Mouse (Mus musculus) right cerebral cortex, adult 2 months (tissue): ENCODE results near the gene Gm45799.

ENCODE experiments used
- DNase-seq, 2 experiments: peaks; one replicate each; pipeline ENCODE4 v3.0.0; 2021 to 2022; ENCODE audit warnings: low spot score in 2 of 2

The Gm45799 gene

DNA sequence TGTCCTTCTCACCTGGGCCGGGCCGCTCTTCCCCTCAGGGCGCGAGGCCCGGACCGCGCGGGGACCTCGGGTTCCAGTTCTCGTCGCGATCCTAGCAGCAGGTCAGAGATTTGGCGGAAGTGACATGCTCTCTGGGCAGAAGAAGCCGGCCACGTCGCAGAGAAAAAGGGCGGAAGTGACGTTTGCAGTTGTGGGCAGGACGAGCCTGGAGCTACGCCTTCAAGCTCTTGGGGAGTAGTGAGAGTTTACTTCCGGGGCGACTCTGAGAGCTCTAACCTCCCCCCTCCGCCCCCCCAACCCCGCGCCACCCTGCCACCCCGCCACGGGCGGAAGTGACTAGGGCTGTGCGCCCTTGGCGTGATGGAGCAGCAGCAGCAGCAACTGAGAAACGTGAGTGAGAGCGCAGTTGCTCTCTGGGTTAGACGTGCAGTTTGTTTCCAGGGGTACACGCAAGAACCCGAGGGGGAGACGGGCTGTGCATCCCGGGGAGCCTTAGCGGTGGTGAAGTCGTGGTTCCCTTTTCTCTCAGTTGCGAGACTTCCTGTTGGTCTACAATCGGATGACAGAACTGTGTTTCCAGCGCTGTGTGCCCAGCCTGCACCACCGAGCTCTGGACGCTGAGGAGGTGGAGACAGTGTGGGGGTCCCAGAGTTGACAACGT, at the start of gene Gm45799, which contains the start of gene Arfip2:
Gene Gm45799 (plus strand): TSS at position 320 of the 661 bp plus-strand sequence.
Gene Arfip2 (minus strand): TSS at position 184 of the 661 bp plus-strand sequence.
- DNase-seq = peak; percentile 98 to 99

DNA sequence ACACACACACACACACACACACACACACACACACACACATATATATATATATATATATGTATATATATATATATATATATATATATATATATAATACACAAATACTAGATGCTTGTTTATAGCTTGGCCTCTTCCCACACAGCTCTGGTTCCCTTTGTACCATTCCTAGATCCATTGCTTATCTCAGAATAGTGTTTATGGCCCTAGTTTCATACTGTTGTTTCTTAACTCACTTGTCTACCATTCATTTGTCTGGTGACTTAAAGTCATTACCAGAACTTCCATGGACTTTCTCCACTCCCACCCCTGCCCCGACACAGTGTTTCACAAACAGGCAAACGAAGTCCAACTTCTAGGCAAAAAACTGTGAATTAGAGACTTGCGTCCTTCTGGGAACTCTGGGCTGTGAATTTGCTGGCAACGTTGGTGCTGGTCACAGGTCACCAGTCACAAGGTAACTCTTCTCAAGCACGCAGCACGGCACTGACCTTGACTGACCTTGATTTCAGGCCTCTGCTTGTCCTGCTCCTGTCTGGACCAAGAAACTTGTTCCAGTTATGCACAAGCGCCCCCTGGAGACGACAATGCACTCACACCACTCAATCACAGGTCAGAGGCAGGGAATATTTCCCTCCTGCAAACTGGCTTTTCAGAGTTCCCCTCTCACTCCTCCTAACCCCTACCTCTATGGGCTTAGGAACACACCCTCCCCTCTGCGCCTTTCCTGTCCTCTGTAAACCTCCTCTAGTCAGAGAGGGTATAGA, 37.3 kb upstream of the Gm45799 start:
- DNase-seq = peak; percentile 75 to 77

DNA sequence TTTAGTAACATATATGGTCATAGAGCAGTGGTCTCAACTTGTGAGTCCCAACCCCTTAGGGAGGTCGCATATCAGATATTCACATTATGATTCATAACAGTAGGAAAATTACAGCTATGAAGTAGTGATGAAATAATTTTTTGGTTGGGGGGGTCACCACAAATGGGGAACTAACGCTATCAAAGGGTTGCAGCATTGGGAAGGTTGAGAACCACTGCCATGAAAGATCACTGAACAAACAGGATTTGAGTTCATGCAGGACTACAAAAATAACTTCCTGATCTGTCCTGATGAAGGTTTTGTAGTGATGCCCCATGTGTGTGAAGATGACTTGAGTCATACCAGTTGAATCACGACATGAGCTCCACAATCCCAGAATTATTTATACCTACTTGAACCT, 31.9 kb upstream of the Gm45799 start:
- DNase-seq = no peak

DNA sequence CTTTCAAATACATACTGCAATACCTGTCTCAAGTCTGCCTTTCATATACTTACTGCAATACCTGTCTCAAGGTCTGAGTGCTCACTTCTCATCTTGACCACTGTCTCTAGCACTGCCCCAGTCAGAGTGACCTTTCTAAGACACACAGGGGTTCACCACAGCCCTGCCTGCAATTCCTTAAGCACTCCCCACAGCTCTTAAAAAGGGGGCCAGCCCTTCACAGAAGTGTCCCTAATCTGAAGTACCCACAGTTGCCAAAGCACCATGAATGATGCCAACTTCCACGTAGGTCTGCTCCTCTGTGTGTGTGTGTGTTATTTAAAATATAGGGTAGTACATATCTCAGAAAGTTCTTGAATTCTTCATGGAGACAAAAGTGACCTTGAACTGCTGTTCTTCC, 28.6 kb upstream of the Gm45799 start:
- no peak for DNase-seq

DNA sequence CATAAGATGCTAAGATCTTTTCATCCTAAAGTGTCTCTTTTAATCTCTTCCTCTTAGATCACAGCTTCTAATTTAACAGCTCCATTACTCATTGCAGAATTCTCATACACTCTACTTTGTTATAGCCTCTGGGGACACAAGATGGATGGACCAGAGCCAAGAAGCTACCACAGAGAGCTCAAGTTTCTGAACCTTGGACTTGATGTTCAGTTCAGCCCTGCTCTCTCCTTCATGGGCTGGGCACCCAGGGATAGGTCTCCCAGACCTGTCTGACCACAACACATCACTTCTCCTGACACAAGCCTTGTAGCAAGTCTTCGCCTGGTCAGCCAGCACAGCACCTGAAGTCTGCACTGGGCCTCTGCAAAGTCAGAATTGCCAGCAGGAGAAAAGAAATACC, 26.0 kb upstream of the Gm45799 start:
- DNase-seq = no peak

DNA sequence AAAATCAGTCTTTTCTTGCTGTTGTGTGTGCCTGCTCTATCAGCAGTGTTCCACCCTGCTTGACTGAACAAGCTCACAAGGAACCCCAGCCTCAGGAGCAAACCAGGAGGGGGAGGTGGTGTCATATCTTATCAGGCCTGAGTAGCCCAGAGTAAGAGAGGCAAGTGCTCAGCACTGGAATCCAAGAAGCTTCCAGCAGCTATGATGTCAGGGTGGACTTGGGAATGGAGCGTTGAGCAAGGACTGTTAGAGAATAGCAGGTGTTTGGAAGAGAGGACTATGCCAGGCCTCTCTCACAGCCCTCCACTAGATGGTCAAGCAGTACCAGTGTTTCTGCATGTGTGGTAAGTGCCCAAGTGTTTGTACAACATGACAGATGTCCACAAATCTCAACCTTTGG, 24.6 kb upstream of the Gm45799 start:
- no peak for DNase-seq

DNA sequence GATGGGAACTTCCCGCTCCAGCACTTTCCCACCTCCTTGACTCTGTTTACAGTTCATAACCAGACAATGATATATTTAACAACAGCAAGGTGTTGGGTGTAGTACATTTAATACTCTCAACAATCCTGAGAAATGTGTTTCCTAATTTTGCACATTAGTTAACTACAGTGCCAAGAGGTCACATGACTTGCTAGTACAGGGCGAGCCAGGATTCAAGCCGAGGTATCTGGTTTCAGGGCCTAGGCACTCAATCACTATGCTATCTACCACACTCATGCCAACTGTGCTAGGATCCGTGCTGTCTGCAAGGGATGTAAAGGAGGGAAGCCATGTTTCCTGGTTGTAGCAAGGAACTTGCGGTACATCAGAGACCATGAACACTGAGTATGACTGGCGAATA, 23.8 kb upstream of the Gm45799 start:
- no peak for DNase-seq

DNA sequence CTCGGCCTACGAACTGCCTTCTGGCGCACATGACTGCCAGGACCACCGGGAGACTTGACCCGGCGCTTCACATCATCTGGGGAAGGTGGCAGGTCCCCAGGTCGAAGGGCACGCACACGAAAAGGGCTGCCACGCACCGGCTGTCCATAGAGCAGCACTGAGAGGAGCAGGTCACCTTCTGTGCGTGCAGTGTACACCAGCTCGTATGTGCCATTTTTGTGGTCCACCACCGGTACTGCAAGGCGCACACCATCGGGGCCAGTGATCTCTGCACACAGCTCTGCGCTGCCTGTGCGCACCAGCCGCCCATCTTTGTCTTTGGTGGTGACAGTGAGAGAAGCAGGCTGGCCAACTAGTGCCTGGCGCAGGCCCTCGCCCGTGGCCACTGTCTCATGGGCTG, 22.5 kb upstream of the Gm45799 start:
- no peak for DNase-seq

DNA sequence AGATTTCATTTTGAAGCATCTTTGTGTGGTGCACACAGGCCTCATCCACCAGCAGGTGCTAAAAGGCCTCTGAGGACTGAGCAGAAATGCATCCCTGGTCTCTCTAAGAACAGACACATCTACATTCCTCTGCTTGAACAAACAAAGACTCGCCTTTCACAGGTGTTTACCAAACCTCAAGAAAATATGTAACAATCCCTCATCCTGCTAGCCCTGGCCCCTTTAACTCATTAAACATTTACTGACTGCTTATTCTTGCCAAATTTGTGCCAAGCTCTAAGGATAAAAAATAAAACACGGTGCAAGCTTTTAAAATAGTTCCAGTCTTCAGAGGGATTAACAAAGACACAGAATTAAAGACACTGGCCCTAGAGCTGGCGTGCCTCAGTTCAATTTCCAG, 20.7 kb upstream of the Gm45799 start:
- no peak for DNase-seq

DNA sequence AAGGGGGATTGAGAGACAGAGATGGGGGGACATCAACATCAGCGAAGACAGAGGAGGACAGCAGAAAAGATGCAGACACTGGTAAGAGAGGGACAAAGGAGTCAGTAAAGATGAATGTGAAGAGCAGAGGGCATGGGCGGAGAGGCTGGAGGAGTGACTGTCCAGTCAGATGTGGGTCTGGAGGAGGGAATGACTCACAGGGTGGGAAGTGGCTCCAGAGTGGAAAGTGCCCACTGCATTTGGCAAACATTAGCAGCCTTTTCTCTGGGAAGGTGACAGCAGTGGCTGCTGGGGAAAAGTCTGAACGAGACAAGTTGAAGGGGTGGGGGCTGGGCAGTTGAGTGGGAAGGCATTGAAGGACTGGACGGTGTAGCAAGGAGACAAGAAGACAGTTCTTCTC, 19.3 kb upstream of the Gm45799 start:
- peak; percentile 42 to 57 for DNase-seq

DNA sequence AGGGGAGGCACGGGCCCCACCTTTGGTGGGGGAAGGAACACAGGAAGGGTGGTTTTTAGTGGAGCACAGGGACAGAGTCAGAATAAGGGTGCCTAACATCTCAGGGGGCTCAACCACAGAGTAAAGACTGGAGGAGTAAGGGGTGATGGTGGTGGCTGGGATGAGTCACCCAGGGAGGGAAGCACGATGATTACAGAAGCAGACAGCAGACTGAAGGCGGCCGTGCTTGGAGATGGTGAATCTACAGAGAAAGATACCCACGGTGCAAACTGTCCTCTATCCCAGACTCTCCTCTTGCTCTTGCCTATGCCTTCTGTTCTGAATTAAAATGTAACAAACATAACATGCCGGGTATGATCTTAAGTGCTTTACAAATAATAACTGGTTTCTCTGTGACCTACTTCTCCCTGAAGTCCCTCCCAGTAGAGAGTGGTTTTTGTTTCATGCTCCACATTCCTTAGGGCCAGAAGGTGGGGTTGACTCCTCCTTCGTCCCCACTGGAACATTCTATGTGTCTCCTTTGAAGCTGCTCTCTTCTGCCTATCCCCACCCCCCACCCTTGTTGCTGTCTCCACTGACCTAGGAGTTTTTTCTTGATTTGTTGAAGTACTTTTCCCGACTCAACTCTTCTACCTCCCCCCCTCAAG, 18.6 kb upstream of the Gm45799 start:
- DNase-seq = peak; percentile 47 to 53

DNA sequence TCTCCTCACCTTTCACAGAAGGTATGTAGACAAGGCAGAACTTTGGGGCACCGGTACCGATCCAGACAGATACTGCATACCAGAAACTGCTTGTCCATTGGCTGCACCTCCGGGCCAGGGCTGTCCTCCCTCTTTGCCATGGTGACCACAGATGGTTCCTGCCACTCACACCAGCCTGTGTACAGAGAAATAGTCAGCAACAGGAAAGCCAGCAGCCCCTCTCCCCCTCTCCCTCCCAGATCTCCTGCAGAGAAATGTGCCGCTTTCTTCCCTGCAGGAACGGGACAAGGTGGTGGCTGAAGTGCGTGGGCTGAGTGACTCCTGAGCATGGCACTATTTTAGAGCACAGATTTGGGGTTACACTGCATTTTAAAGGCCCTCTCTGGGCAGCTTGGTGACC, 15.0 kb upstream of the Gm45799 start:
- no peak for DNase-seq

DNA sequence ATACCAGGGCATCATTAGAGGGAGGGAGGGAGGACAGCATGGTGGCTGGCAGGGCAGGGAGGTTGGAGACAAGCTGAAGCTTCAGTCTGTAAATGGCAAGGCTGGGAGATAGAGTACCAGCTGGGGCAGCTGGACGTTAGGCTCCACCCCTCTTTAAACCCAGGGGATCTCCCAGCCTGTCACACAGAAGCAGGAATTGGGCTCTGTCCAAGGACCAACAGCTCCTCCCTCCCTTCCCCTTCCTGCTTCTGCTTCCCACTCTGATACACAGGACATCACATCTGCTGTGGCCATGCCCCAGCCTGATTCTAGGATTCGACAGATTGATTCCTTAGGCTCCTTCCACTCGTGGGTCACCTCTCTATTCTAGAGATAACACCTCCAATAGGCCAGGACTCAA, 11.7 kb upstream of the Gm45799 start:
- DNase-seq = peak in 1 of 2 experiments; percentile 31

DNA sequence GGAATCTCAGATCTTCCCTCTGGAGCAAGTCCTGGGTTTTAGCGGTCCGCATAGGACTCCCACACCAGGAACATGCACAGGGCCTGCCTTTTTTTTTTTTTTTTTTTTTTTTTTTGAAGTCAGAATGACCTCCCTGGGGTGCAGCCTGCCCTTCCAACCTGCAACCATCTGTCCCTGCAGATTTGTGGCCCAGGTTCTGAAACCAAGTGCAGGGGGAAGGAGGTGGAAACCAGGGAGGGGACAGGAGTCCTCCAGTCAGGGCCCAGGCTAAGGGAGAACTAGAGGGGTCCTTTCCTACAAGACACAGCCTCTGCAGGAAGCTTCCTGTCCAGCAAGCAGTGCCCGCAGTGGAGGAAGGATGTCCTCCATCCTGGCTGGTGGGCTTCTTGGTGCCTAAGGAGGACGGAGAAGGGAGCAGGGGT, 7.8 kb upstream of the Gm45799 start:
- peak in 1 of 2 experiments; percentile 24 for DNase-seq

DNA sequence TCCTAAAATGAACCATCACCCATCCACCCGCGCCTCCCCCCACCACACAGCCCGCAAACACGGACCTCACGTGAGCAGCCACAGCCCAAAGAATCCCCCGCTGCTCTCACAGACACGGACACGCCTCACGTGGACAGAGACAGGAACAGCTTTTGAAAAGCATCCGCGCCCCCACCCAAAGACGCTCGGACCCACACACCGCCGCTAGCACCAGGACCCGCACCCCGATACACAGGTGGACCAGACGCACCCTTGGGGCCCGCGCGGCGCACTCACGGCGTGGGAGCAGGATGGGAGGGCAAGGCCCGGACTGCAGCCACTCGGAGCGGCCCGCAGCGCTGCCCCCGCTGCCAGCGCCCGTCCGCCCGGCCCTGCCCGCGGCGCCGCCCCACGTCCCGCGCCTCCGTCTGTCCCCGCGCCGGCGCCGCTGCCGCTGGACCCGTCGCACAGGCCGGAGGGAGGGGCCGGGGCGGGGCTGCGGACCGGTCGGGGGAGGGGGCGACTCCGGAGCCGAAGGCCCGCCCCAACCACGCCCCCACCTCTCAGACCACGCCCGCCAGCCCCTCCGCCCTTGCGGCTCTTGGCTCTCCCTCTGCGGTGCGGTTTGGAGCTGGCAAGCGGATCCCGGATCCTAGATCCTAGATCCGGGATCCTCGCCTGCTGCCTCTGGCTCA, 7.1 kb upstream of the Gm45799 start, which contains the start of gene Trim3:
Gene Trim3 (minus strand): TSS at position 445 of the 674 bp plus-strand sequence.
- DNase-seq = peak; percentile 84 to 88

DNA sequence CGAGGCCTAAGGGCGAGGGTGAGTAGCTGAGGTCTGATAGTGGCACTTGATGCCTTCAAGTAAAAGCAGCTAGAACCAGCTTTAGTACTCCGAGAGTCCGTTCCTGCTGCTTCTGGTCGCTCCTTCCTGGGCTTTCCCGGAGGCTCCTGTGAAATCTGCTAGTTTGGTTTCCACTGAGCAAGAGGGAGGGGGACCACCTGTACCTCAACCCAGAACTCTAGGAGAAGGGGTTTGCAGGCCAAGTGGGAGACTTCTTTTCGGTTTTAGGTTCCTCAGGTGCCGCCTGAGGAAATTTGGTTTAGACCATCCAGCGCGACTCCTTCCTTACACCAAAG, 6.6 kb upstream of the Gm45799 start:
- no peak for DNase-seq

DNA sequence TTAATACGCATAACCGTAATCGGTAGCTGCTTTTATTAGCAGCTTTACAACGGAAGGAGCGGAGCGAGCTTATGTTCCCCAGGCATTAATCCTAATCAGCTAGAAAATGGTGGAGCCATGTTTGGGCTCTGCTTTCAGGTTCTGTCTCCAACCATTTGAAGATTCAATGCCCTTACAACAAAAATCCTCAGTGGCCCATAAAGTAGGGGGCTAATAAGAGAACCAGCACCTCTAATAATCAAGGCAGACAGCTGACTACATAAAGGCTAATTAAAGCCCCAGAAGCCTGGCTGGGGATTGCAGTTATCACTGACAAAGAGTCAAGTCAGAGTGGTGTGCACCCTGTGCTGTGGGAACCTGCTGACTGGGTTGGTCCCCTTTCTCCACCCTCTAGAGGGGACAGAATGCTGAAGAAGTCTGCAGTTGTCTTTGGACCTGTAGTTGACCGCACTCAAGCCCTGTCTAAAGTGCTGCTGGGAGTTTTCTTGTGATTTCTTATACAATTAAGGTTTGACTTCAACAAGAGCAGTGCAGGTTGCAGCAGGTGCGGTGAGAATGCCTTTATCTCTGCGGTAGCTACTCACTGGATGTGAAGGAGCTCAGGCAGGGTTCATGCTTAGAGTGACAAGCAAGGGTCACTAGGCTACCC, 6.0 kb upstream of the Gm45799 start:
- DNase-seq = no peak

DNA sequence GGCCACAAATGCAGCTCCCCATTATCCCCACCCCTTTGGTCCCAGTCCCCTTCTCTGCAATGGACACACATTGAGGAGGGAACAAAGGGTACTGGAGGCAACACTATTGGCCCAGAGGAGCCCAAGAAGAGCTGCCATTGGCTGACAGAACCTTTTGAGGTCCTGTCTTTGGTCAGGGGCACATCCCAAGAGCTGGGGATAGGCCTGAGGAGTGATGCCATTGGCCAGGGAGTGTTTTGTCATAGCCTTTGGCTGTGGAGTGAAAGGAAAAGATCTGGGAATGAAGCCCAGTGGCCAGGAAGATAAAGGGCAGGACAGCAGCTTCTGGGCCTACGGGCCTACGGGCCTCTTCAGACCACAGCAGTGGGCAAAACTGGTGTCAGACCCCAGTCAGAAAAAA, 4.6 kb upstream of the Gm45799 start:
- no peak for DNase-seq

DNA sequence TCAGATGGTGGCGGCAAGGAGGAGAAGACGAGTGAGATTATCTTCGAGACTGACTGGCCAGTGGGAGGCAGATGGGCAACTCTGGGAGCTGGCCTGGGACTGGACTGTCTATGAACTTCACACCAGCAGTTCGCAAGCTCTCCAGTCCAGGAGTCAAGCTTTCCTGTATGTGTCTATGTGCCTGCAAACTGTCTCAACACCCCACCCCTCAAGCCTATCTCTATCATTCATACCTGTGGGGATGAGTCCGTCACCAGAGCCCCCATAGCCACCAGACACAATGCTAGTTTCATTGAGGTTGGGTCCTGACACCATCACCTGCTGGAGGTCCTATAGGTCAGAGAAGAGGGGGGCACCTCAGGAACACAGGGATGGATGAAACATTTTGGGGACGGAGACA, 1.6 kb upstream of the Gm45799 start:
- DNase-seq = no peak

DNA sequence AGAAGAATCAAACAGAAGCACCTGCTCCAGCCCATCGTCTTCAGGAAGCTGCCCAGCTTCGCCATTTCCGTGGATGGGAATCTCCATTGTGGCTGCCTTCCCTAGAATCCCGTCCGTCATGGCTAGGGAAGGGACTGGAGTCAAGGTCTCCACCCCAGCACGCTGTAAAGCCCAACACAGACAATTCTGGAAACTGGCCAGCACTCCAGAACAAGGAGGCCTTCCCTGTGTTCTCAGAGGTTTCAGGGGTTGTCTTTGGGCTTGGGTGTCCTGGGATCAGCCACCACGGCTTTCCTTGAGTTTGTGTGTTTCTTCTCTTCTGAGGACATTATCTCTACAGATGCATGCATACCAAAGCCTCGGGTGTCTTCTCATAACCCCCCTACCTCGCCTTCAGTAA, 1.0 kb upstream of the Gm45799 start:
- DNase-seq = no peak

DNA sequence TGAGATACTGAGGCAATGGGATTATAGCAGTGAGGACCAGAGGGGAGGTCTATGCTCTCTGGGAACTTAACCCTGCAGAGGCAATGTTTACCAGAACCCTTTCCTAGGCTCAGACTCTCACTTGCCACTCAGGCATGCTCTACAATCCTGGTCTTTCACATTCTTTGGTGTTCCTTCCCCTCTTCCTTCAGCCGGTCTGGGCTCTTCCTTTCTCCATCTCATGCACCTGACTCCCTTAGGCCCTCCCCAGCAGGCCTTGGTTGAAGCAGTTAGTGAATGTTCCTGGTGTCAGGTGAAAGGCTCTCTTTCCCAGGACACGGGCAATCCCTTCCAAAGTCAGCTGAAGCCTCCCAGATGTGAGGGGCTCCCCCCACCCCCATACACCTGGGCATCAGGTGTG, 596 bp upstream of the Gm45799 start, which contains the start of gene Timm10b:
Gene Timm10b (plus strand): TSS at position 301 of the 400 bp plus-strand sequence.
- DNase-seq = no peak

DNA sequence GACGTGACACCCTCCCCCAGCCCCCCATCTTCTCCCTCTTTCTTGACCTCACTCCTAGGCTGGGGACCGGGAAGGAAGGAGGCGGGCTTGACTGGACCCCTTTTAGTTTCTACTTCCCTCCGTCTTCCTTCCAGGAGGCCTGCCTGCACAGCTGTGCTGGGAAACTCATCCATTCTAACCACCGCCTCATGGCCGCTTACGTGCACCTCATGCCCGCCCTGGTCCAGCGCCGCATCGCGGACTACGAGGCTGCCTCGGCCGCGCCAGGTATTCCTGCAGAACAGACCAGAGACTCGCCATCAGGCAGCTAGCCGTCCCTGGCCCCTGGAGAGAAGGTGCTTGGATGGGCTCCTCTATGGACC, 523 bp downstream of the Gm45799 start:
- DNase-seq = no peak
